Mouse (Mus musculus) fibroblast of lung, adult 2 months (primary cell): ENCODE data around the gene Sectm1a.
"Not testable (repeated sequence)": the region's sequence is repeated elsewhere in the genome, so short reads cannot be mapped to it uniquely, and the experiment has no call there.

Experiments
- DNase-seq: peaks from one replicate; pipeline ENCODE4 v3.0.0-alpha.2; 2011; ENCODE audit warnings: low read depth

Sectm1a gene

DNA sequence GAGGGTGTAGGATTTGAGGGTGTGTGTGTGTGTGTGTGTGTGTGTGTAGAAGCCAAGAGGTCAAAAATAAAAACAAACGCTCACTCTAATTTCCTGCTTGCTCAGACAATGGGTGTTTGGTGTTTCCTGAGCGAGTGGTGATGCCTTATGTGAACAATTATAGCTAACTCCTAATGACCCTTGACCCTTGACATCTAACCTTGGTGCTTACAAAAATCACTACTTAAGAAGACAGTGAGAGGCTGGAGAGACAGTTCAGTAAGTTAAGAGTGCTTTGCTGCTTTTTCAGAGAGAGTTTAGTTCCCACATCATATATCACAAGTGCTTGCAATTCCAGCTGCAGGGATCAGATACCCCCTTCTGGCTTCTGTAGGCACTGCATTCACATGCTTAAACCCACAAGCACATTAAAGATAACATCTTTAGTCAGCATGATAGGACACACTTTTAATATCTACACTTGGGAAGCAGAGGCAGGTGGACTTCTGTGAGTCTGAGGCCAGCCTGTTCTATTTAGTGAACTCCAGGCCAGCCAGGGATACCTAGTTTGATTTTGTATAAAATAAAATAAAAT is 33.1 kb downstream of the Sectm1a start:
- no peak for DNase-seq

DNA sequence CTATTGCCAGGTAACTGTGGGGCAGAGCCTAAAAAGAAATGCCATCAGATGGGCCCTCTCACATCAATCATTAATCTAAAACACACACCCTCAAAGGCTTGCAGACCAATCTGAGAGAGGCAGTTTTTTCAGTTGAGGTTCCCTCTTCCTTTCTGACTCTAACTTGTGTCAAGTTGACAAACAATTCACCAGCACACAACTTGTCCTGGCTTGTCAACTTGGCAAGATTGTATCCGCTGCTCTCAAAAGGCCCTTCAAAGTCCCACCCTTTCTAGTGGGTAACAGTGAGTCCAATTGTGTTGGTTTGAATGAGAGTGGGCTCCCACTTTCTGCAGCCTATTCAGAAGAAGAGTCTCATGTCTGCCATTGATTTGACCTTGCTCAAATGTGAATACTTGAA is 35.7 kb downstream of the Sectm1a start:
- no peak for DNase-seq

DNA sequence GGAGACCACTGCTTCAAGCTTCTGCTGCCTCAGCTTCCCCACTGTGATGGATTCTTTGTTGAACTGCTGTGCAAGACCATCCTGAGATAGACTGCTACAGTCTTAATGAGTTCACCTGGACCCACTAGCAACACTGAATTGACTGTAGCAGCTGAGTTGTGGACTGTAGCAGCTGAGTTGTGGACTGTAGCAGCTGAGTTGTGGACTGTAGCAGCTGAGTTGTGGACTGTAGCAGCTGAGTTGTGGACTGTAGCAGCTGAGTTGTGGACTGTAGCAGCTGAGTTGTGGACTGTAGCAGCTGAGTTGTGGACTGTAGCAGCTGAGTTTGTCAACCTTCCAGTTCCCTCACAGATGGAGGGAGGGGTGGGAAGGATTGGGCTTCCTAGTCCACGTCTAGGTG is 38.0 kb downstream of the Sectm1a start:
- DNase-seq: not testable (repeated sequence)

DNA sequence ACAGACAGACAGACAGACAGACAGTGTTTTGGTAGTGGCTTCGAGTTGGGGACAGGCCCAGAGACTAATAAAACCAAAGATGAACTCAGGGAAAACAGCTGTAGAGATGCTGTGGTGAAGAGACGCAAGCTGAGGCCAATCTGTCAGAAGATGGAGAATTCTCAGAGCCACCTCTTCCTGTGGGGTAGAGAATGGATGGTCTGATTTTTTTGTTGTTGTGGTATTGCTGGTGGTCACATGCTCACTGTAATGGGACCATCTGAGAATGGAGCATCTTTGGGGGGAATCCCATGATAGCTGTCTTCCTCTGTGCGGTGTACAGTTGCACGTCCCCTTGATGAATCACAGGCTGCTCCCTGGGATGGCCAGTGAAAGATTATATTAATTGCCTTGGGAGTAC is 38.5 kb downstream of the Sectm1a start:
- no peak for DNase-seq

DNA sequence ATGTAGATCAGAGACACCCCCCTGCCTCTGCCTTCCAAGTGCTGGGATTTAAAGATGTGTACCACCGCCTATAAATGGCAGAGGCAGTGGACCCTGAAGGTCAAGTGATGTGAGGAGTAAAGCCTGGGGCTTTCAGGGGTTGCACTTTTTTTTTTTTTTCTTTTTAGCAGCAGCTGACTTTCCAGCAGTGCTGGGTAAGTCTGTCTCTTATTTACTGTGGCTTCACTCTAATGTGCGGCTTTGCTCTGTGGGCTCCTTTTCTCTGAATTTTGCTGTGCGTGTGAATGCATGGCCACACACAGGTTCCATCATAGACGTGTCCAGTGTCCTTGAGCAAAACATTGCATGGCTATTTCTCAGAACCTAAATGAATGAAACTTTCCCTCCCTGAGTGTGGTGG is 39.4 kb downstream of the Sectm1a start:
- DNase-seq: no peak

DNA sequence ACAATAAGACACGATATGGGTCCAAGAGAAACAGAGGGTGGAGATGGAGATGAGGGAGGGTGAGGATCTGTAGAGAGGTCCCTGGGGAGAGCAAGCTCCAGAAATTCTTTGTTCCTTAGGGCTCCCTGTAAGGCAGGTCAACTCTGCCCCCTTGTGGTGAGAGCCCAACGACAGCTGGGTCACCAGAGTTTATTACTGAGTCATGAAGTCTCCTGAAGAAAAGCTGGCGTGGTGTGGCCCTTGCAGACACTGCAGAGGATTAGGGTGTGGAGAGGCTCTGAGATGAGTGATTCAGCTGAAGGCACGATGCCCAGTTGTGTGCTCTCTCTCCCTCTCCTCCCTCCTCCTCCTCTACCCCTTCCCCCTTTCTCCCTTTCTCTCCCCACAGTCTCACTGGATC is 39.8 kb downstream of the Sectm1a start:
- DNase-seq: peak; percentile 90

DNA sequence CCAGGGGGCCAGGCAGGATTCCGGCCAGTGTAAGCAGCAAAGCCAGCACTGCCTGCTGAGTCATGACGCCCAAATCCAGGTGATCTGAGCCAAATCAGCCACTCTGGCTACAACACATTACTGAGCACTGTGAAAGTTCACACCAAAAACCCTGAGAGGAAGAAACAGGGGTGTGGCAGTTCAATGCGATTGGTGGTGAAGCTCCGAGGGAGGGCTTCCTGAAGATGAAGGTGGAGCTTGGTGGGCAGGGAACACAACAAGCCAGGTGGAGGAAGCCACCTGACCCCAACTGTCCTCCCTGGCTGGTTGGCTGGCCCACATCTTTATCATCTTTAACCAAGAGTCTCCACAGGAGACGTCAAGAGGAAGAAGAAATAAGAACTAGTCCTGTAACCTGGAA is 41.7 kb downstream of the Sectm1a start, which contains the start of gene Cd7:
Cd7 (minus strand) TSS at position 117 of the 400 bp plus-strand sequence.
- DNase-seq: no peak

DNA sequence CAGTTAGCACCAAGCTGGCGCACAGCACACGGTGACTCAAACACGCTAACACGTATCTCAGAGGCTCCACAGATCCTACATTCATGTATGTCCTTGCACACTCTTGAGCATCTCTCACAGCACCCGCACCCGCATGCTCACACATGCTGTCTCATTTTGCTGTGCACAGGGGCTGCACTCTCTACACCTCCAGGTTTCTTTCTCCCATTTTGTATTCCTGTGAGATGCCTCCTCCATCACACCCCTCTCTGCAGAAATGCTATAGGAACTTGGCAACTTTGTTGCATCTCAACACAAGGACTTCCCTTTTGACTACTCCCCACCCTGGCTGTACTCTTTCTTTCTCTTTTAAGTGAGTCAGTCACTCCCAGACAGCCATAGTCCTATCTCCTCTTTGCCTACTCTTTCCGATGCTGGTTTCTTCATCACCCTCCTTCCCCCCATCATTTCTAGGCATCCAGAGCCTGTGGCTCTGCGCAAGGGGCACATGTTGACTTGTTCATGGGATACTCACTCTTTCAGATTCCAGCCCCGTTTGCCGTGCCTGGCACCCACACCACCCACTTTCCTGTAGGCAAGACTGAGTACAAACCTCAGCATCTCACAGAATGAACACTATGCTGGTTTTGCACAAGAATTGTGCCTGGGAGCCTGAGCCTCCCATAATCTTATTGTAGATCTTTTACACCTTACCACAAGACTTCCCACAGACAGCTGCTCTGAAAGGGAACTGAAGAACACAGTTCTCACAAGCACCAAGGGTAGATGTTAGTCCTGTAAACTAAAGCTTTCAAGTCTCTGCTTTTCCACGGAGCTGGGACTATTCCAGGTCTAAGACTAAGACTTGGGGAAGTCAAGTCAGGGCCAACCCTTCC is 42.4 kb downstream of the Sectm1a start:
- DNase-seq: no peak

DNA sequence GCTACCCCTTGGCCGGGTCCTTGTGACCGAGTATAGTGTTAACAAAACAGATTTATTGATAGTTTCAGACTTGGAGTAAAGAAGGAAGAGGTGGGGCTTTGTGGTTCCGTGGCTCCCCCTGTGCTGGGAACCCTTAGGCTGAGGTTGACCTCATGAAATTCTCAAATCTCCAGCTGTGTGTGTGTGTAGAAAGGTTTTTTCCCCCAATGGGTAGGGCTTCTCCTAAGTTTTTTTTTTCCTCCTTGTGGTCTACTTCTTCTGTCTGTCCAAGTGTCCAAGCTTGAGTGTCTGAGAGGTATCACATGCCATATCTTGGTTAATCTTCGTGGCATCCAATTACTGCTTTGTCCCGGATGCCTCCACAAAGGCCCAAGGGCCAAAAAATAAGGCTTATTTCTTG is 47.9 kb downstream of the Sectm1a start:
- DNase-seq: no peak

DNA sequence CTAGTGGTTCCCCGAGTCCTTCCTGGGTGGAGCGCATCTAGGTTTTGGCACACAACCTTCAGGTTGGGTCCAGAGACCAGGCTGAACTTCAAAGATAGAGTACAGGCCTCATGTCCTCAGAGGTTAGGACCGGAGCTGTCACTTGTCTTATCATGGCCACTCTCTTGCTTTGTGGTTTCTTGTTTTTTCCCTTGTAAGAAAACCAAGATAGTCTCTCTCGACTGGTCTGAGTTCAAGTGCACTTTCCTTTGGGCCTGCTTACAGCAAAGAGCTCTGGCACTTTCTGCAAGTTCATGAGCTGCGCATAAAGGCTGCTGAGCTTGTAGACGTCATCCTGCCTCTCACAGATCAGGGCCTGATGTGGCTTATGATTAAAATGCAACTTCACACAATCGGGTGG is 53.8 kb downstream of the Sectm1a start:
- DNase-seq: no peak

DNA sequence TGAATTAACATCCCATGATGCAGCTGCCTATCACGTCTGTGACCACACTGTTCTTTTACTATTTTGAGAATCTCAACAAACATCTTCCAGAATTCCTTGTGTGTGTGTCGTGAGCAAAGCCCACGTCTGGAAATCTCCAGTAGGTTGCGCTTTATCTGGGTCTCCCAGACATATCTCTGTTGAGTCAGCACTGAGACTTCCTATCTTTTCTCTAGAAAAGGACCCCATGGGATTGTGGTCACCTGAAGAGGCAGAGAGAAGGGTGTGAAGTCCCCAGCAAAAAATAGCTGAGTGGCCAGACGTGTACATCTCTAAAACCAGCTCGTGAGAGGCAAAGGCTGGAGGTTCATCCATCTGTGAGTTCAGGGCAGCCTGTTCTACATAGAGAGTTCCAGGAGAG is 56.9 kb downstream of the Sectm1a start:
- DNase-seq: no peak

DNA sequence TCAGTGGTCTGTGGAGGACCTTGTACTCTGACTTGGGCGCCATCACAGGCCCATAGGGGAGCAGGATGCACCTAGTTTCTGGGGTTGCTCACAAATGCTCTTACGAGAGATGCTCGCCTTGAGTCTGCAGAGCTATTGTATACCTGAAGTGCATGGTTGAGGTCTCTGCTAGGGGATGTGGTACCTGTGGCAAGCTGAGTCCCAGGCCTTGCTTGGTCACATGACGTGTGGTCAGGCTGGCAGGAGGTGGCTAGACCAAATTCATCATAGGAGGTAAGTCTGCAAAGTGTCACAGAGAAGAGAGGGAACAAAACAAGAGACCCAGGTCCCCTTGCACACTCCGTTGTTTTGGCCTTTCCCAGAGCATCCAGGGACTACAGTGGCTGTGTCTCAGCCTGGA is 61.5 kb downstream of the Sectm1a start:
- DNase-seq: no peak

DNA sequence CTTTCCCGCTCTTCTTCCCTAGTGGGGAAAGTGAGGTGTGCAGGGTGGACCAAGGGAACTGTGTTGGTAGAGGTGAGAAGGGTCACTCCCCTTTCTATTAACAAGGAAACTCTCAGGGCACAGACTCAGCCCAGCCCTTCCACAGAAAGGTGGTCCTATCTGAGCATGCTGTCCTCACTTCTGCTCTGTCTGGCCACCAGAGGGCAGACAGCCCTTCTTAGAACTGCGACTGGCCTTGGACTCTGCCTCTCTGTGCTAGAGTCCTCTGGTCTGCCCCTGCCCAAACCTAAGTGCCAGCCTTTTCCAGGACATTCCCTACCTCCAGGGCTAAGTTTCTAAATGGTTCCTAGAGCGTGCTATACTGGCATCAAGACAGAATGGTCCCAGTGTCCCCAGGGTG is 63.3 kb downstream of the Sectm1a start:
- peak; percentile 36 for DNase-seq
